Mouse (Mus musculus) urinary bladder, postnatal 4 days (tissue): Measurements from ENCODE around the gene Nat9.

Experiments used
- DNase-seq, 2 experiments: peaks; one replicate each; pipeline ENCODE4 v3.0.0; 2021 to 2022; ENCODE audit warnings: low spot score in 2 of 2

The Nat9 gene

DNA sequence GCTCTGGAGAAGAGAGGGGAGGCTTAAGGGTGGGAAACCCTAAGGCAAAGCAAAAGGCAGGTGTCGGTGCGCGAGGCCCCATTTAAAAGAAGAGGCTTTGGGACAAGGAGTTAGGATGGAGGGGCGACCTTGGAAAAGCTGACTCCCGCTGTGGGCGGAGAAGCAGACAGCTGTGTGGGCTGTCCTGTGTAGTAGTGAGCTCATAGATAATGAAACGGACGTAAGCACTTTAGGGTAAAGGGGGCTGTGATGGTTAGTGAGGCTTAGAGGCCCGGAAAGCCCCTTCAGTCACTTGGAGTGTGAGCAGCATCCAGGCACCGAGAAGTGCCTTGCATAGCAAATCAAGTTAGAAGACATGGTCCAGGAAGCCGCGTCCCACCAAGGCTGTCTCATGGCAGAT lies at the start of gene Nat9:
Gene Nat9 (minus strand): TSS at position 167 of the 400 bp plus-strand sequence.
- no peak for DNase-seq

DNA sequence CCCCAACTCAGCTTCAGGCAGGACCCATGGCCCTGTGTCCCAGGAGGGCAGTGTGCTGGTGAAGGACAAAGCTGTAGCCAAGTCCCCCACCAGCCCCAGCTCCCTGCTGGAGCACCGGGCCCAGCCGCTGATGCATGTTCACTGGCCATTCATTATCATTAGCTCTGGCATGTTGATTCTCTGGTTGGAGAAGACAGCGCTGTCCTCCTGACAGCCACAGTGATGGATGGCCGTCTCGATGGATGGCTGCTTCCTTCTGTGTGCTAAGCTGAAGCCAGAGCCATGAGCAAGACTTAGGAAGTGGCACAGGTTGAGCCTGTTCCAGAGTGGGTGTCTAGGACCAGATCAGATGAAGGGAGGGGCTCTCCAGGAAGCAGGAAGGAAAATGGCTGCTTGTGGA lies 48.9 kb upstream of the Nat9 start:
- DNase-seq: no peak

GRCm38 (mm10) chr11:115234320-115235044 lies 46.8 kb upstream of the Nat9 start:
- DNase-seq: no peak

DNA sequence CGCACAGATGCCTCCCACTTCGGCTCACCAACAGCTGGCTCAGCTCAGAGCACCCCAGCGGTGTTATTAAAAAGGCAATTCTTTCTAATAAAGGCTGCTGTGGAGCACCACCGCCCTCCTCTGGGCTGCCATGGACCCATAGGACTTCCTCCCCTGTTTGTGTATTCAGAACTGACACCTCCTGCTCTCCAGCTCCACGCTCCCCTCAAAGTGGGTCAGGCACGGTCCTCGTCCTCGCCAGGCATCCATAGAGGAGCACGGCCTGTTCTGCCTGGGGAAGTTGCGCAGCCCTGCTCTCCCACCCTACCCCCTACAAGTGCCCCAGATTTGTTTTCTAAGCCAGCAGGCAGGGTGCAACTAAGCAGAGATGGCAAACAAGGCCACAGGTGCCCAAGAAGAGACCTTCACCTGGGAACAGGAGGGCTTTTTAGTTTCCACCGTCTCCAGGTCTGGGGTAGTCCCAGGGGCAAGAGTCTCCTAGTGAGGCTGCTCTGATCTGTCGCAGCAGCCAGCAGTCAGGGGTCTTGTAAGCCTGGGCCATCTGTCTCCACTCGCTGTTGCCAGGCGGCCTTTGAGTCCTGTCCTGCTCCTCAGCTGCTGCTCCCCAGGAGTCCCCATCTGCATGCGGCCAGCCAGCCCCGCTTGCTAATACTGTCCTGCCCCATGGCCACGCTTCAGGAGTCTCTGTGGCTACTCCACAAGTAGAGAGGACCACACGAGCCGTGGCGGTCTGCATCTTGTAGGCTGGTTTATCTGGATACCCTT lies 46.0 kb upstream of the Nat9 start:
- no peak for DNase-seq

GRCm38 (mm10) chr11:115232889-115233288 lies 45.2 kb upstream of the Nat9 start:
- DNase-seq: no peak

- no peak for DNase-seq
Observed at GRCm38 (mm10) chr11:115231924-115232323, 44.3 kb upstream of the Nat9 start.

- no peak for DNase-seq
Observed at GRCm38 (mm10) chr11:115231168-115231915, 43.7 kb upstream of the Nat9 start.

GRCm38 (mm10) chr11:115229021-115229930 lies 41.6 kb upstream of the Nat9 start:
- no peak for DNase-seq

DNA sequence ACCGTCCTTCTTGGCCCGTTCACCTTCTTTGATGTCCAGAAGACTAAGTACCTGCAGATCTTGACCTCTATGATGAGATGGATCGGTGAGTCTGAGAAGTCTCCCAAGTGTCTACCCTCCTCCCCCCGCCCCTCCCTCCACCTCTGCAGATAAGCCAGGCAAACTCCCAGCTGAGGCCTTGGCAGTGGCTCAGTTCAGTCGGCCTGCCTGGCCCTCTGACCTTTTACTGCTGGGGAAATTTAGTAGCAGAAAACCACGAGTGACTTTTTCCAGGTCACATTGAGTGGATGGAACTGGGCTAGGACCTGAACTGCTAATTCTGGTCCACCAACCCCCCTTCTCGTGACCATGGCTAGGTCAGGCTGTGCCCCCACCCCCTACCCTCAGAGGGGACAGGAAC lies 40.8 kb upstream of the Nat9 start:
- no peak for DNase-seq

DNA sequence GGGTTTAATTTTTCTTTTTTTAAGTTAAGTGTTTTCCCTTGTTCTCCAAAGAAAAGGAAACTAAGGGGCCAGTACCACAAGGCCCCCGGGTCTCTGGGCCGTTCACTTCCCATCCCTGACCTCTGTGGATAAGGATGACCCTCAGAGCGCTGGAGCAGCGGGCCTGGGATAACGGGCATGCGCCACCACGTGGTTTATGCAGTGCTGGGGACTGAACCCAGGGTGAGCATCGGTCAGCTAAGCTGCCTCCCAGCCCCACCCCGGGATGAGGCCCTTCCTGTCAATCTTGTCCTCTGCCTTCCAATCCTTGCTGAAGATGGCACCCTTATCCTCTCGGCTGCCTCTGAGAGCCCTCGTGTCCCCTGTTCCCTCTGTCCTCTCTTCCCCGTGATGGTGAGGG lies 40.0 kb upstream of the Nat9 start:
- DNase-seq: no peak

GRCm38 (mm10) chr11:115226811-115227491 lies 39.3 kb upstream of the Nat9 start:
- no peak for DNase-seq

DNA sequence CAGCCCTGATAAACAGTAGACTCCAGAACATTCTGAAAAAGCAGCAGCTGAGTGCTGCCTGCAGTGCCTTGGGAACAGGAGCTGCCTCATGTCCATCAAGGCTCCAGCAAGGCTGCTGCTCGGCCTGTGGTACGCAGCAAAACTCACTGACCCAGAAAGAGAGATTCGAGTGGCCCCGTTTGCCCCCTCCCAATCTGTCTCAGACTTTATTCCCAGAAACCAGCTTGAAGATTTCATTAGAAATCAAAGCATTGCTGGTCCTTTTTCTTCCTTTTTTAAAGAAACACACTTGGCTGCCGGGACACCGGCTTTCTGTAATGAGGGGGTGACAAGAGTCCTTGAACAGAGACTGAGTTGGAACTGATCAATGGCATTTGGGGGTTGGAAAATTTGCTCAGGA lies 37.6 kb upstream of the Nat9 start:
- no peak for DNase-seq

GRCm38 (mm10) chr11:115224889-115225288 lies 37.2 kb upstream of the Nat9 start:
- DNase-seq: no peak

DNA sequence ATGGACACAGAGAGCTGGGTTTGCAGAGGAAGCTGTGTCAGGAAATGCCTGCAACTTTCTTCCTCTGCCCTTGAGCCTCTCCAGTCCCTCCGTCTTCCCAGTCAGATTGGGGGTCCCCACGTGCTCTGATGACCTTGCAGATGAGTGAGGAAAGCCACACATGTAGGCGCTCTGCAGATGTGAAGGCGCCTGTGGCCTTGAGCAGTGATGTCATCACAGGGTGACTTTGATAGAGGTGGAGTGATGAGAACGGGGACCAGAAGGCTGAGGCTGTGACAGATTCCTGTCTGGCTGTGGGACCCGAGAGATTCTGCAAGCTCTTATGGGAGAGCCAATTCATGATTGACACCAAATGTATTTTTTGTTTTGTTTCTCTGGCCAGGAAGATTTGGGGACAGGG lies 36.2 kb upstream of the Nat9 start:
- no peak for DNase-seq

DNA sequence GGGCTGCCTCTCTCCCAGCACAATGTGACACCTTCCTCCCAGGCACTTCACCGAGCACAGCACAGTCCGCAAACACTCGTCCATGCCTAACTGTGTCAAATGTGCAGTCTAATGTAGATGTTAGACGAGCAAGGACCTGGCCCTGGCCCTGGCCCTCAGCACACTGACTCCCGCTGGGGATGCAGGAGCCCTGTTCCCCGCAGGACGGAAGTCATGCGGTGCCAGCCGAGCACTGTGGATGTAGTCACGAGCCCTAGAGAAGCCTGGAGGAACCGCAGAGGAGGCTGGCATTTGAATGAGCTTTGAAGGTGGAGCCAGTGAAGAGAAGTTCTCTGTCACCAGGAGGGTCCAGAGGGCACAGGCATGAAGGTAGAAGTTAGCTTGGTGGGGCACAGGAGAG lies 35.8 kb upstream of the Nat9 start:
- DNase-seq: no peak

GRCm38 (mm10) chr11:115222570-115222969 lies 34.9 kb upstream of the Nat9 start:
- no peak for DNase-seq

DNA sequence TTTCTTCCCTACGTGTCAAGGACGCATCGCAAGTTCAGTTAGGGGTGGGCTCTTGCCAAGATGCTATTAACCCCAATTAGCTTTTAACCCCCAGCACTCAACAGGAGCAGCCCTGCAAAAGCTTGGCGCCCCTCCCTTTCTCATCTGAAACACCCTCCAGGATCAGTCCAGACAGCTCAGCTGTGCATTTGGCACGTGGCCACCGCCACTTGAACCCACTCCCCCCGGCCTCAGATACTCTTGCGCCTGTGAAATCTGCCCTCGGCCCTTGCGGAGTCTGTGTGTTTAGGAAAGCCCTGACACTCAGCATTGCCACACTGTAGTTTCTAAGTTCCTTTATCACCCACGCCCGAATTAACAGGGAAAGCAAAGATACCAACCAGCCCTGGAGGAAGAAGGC lies 34.4 kb upstream of the Nat9 start:
- no peak for DNase-seq

GRCm38 (mm10) chr11:115219685-115220084 lies 32.0 kb upstream of the Nat9 start:
- DNase-seq: no peak

GRCm38 (mm10) chr11:115219263-115219662 lies 31.6 kb upstream of the Nat9 start:
- DNase-seq: no peak

- DNase-seq: no peak
Observed at GRCm38 (mm10) chr11:115217439-115218410, 30.1 kb upstream of the Nat9 start.
